Mouse (Mus musculus): ENCODE results near the gene Atp2a3. TPM values are rescaled to one million over a fixed set of nuclear protein-coding genes. Genes with fewer than 3 reads are reported as not detected.

Gene Atp2a3
- polyA plus RNA-seq, 1 experiment from 2014 or later, result 1.2 TPM

DNA sequence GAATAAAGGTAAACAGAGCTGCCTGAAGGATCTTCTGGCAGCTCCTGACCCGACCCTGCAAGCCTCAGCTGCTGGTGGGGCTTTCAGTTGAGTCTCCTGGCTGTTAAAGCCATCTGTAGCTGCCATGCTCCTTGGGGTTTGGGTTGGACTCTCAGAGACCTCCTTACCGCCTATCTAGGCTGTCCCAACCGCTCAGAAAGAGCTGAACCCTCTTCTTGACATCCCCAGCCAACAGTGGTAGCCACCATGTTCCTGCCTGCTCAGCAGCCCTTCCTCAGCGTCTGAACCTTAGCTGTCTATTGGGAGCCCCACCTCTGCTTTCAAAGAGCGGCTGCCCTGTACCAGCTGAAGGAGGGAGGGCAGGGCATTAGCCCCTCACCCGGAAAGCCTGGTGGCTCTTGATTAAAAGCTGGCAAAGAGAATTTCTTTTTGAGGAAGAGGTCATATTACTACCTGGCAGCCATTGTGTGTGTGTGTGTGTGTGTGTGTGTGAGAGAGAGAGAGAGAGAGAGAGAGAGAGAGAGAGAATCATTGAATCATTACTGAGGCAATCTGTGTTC, 14.3 kb upstream of the Atp2a3 start:
- no peak overlapping the region for H3K27ac ChIP-seq (replicated peaks)
- ATAC-seq (ENCODE audit: low FRiP score, low read depth), result no peak

DNA sequence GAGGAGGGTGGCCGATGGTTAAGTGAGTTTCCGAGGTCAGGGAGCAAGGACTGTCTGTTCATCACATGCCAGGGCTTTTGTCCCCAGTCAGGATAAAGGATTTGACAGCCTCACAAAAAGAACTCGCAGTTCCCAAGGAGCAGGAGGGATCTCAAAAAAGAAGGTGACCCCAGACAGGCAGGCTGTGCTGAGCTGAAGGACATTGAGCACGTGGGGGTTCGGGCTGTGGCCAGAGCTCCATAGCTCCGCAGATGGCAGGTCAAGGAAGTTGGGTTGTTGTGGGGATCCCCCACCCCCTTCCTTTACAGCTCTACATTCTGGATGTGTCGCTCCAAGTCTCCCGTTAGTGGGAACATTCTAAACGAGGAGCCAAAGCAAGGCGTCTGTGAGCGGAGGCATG, 13.1 kb upstream of the Atp2a3 start:
- no peak overlapping the region for H3K4me3 ChIP-seq
- no peak overlapping the region for H3K27ac ChIP-seq (replicated peaks)
- no peak overlapping the region for H3K9ac ChIP-seq (replicated peaks)
- ATAC-seq (ENCODE audit: low FRiP score, low read depth), result no peak
- no peaks in the 10 kb centered on the region for H3K36me3 ChIP-seq
- no peak overlapping the region for H3K4me2 ChIP-seq (replicated peaks)
- 0 out of 2 replicates have a peak, but pooled peaks cover 8% of the 10 kb centered on the region for H3K9me3 ChIP-seq
- peaks cover 7% of the 10 kb centered on the region; the same call in 1 of the 2 replicates for H3K27me3 ChIP-seq
- no peaks in the 10 kb centered on the region for H3K4me1 ChIP-seq
- WGBS, result 47% methylated on average over 11 of the region's 11 CpGs

More for the DNA sequence above, 14.3 kb upstream of the Atp2a3 start:
- H3K36me3 ChIP-seq, result no peaks in the 10 kb centered on the region
- H3K9ac ChIP-seq (replicated peaks), result no peak overlapping the region
- H3K4me1 ChIP-seq, result no peaks in the 10 kb centered on the region
- peaks cover 3% of the 10 kb centered on the region; the same call in 1 of the 2 replicates for H3K27me3 ChIP-seq
- 0 out of 2 replicates have a peak, but pooled peaks cover 8% of the 10 kb centered on the region for H3K9me3 ChIP-seq
- H3K4me3 ChIP-seq, result no peak overlapping the region
- no peak overlapping the region for H3K4me2 ChIP-seq (replicated peaks)
- 54% methylated on average over 6 of the region's 6 CpGs for WGBS

GRCm38 (mm10) chr11:72948254-72948653, 12.7 kb upstream of the Atp2a3 start:
- H3K36me3 ChIP-seq, result no peaks in the 10 kb centered on the region
- H3K9ac ChIP-seq (replicated peaks), result no peak overlapping the region
- H3K4me1 ChIP-seq, result no peaks in the 10 kb centered on the region
- WGBS, result 82% methylated on average over 7 of the region's 7 CpGs
- H3K27ac ChIP-seq (replicated peaks), result no peak overlapping the region
- H3K4me2 ChIP-seq (replicated peaks), result no peak overlapping the region
- no peak for ATAC-seq (ENCODE audit: low FRiP score, low read depth)
- no peak overlapping the region for H3K4me3 ChIP-seq
- H3K27me3 ChIP-seq, result peaks cover 7% of the 10 kb centered on the region; the same call in 1 of the 2 replicates
- H3K9me3 ChIP-seq, result 0 out of 2 replicates have a peak, but pooled peaks cover 8% of the 10 kb centered on the region

GRCm38 (mm10) chr11:72951137-72952000, 9.6 kb upstream of the Atp2a3 start:
- ATAC-seq (ENCODE audit: low FRiP score, low read depth), result no peak
- Histone ChIP-seq H3K27me3 (peaks cover 7% of the 10 kb centered on the region; the same call in 1 of the 2 replicates), H3K4me3 (no peak overlapping the region), H3K4me1 (no peaks in the 10 kb centered on the region), H3K27ac (replicated peaks) (no peak overlapping the region), H3K4me2 (replicated peaks) (no peak overlapping the region), H3K9ac (replicated peaks) (no peak overlapping the region), H3K9me3 (0 out of 2 replicates have a peak, but pooled peaks cover 8% of the 10 kb centered on the region), H3K36me3 (no peaks in the 10 kb centered on the region)
- 73% methylated on average over 22 of the region's 22 CpGs for WGBS

GRCm38 (mm10) chr11:72952226-72952625, 8.7 kb upstream of the Atp2a3 start:
- Histone ChIP-seq H3K4me2 (replicated peaks) (no peak overlapping the region), H3K4me1 (no peaks in the 10 kb centered on the region), H3K27ac (replicated peaks) (no peak overlapping the region), H3K4me3 (no peak overlapping the region), H3K27me3 (0 out of 2 replicates have a peak, but pooled peaks cover 4% of the 10 kb centered on the region), H3K9me3 (0 out of 2 replicates have a peak, but pooled peaks cover 8% of the 10 kb centered on the region), H3K9ac (replicated peaks) (no peak overlapping the region), H3K36me3 (no peaks in the 10 kb centered on the region)
- WGBS, result 65% methylated on average over 3 of the region's 3 CpGs
- no peak for ATAC-seq (ENCODE audit: low FRiP score, low read depth)

GRCm38 (mm10) chr11:72952697-72953096, 8.3 kb upstream of the Atp2a3 start:
- 89% methylated on average over 6 of the region's 6 CpGs for WGBS
- ATAC-seq (ENCODE audit: low FRiP score, low read depth), result no peak
- Histone ChIP-seq H3K9ac (replicated peaks) (no peak overlapping the region), H3K27ac (replicated peaks) (no peak overlapping the region), H3K36me3 (no peaks in the 10 kb centered on the region), H3K27me3 (0 out of 2 replicates have a peak, but pooled peaks cover 4% of the 10 kb centered on the region), H3K4me3 (no peak overlapping the region), H3K4me2 (replicated peaks) (no peak overlapping the region), H3K4me1 (no peaks in the 10 kb centered on the region), H3K9me3 (0 out of 2 replicates have a peak, but pooled peaks cover 8% of the 10 kb centered on the region)

DNA sequence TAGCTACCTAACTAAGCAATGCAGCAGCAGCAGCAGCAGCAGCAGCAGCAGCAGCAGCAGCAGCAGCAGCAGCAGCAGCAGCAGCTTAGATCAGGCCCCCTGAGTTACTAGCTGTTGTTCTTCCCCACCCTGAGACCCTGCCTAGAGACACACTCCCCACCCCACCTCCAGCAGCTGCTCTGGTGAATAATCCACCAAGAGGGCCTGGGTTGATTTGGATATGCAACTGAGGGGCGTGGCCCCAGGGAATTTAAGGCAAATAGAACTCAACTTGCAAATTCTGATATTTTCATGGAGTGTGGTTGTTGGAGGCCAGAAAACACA, 7.9 kb upstream of the Atp2a3 start:
- Histone ChIP-seq H3K36me3 (no peaks in the 10 kb centered on the region), H3K4me1 (no peaks in the 10 kb centered on the region), H3K4me3 (no peak overlapping the region), H3K9me3 (0 out of 2 replicates have a peak, but pooled peaks cover 8% of the 10 kb centered on the region), H3K27me3 (0 out of 2 replicates have a peak, but pooled peaks cover 4% of the 10 kb centered on the region), H3K27ac (replicated peaks) (no peak overlapping the region), H3K4me2 (replicated peaks) (no peak overlapping the region), H3K9ac (replicated peaks) (no peak overlapping the region)
- ATAC-seq (ENCODE audit: low FRiP score, low read depth), result no peak
- WGBS, result 73% methylated on average over 1 of the region's 1 CpGs

- no peak overlapping the region for H3K4me3 ChIP-seq
- no peak for ATAC-seq (ENCODE audit: low FRiP score, low read depth)
- H3K27me3 ChIP-seq, result 0 out of 2 replicates have a peak, but pooled peaks cover 4% of the 10 kb centered on the region
- no peaks in the 10 kb centered on the region for H3K36me3 ChIP-seq
- no peak overlapping the region for H3K4me2 ChIP-seq (replicated peaks)
- H3K4me1 ChIP-seq, result no peaks in the 10 kb centered on the region
- 91% methylated on average over 4 of the region's 4 CpGs for WGBS
- 0 out of 2 replicates have a peak, but pooled peaks cover 8% of the 10 kb centered on the region for H3K9me3 ChIP-seq
- H3K9ac ChIP-seq (replicated peaks), result no peak overlapping the region
- H3K27ac ChIP-seq (replicated peaks), result no peak overlapping the region
These were observed 7.4 kb upstream of the Atp2a3 start for GRCm38 (mm10) chr11:72953440-72954151.

DNA sequence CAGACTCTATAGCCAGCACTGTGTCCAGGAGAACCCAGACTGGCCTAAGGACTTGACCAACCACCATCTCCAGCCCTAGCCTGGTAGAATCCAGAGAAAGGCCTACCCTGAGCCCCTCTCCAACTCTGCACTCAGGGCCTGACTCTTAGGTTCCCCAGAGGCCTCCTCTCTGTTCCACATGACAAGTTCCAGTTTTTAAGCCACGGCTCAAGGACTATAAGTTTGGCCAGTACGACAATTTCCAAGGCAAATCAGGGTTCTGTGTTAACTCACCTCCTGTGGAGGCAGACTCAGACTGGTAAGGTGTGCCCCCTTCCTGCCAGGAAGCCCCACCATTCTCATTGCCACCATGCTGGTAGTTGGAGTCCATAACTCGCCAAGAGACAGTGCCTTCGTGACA, 6.8 kb upstream of the Atp2a3 start:
- H3K4me1 ChIP-seq, result no peaks in the 10 kb centered on the region
- peaks cover 8% of the 10 kb centered on the region for H3K27me3 ChIP-seq
- no peak overlapping the region for H3K9ac ChIP-seq (replicated peaks)
- no peak overlapping the region for H3K27ac ChIP-seq (replicated peaks)
- no peak for ATAC-seq (ENCODE audit: low FRiP score, low read depth)
- 0 out of 2 replicates have a peak, but pooled peaks cover 8% of the 10 kb centered on the region for H3K9me3 ChIP-seq
- no peaks in the 10 kb centered on the region for H3K36me3 ChIP-seq
- no peak overlapping the region for H3K4me3 ChIP-seq
- 82% methylated on average over 4 of the region's 4 CpGs for WGBS
- H3K4me2 ChIP-seq (replicated peaks), result no peak overlapping the region

DNA sequence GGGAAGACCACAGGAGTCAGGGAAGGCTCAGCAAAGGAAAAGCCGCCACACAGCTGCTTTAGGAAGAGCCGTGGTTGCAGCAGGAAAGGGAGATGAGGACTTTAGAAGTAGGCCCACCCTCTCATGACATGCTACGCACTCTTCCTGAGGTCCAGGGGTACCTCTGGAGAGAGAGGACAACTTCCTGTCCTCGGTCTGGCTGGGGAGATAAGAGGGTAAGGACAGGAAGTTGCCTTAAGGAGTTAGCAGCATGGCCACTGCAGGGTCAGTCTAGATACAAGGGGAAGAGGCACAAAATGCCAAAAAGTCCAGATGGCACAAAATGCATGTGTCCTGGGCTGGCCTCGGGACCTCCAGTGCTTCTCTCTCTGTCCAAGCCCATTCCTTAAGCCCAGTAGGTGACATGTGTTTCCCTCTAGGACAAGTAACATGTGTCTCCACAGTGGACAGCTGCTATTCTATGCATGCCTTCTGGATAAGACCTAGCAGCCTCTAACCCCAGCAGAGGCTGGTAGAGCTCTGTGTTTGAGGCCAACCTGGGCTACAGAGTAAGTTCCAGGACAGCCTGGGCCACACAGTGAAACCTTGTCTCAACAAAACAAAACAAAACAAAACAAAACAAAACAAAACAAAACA, 5.5 kb upstream of the Atp2a3 start:
- Histone ChIP-seq H3K27me3 (peaks cover 20% of the 10 kb centered on the region), H3K4me3 (no peak overlapping the region), H3K4me1 (no peaks in the 10 kb centered on the region), H3K27ac (replicated peaks) (no peak overlapping the region), H3K9me3 (no peaks in the 10 kb centered on the region), H3K9ac (replicated peaks) (no peak overlapping the region), H3K36me3 (no peaks in the 10 kb centered on the region), H3K4me2 (replicated peaks) (no peak overlapping the region)
- 76% methylated on average over 5 of the region's 5 CpGs for WGBS
- ATAC-seq (ENCODE audit: low FRiP score, low read depth), result no peak

- H3K4me1 ChIP-seq, result peaks cover 5% of the 10 kb centered on the region
- no peak overlapping the region for H3K4me3 ChIP-seq
- no peak overlapping the region for H3K27ac ChIP-seq (replicated peaks)
- H3K27me3 ChIP-seq, result peaks cover 38% of the 10 kb centered on the region
- no peaks in the 10 kb centered on the region for H3K36me3 ChIP-seq
- no peak overlapping the region for H3K4me2 ChIP-seq (replicated peaks)
- no peak overlapping the region for H3K9ac ChIP-seq (replicated peaks)
- 66% methylated on average over 2 of the region's 2 CpGs for WGBS
- ATAC-seq (ENCODE audit: low FRiP score, low read depth), result no peak
- no peaks in the 10 kb centered on the region for H3K9me3 ChIP-seq
These were observed 3.7 kb upstream of the Atp2a3 start for GRCm38 (mm10) chr11:72957318-72957717.
